ENCODE assay signal across 15 mouse cellular contexts in genomic region chr7:65010275-65010674, GRCm38 (mm10).
DNase-seq lines count a peak whose midpoint lies in the region; ATAC-seq lines count a peak whose summit lies in the region.
"Had no signal": no experiment of that assay in that cellular context is flagged by ENCODE, and none has a peak within 500 bp of the region (broad histone marks: within the 10 kb centered on the region; RNA-seq: fewer than 3 reads in every experiment).

No protein-coding gene starts in this region.

- ATAC-seq in common myeloid progenitor, adult 5-6 weeks (replicated peaks; ENCODE audit: low read depth, poor library complexity, severe bottlenecking), result peak; percentile 89
- ATAC-seq in megakaryocyte, adult 5-6 weeks (ENCODE audit: poor library complexity, severe bottlenecking), result peak; percentile 43
- ATAC-seq: CD4-positive, CD25-positive, alpha-beta regulatory T cell, adult 4 months had no signal

- peak; percentile 10 for DNase-seq in retina, embryonic 14.5 days (ENCODE audit: low spot score)
- no peak for DNase-seq in retina, postnatal 1 day
- no peak for DNase-seq in kidney, postnatal 25 days
- no peak for DNase-seq in cerebellum, postnatal 14 days
- DNase-seq: adrenal gland, adult 8-10 months; adrenal gland, postnatal 36 days; cerebellum, adult 11 months; cerebellum, adult 9-10 months; cerebellum, postnatal 36 days; forebrain, postnatal 0 days; gastrocnemius, postnatal 14 days; heart, postnatal 36 days had no signal
